Mouse (Mus musculus): ENCODE results near the gene Wnk1. TPM values are rescaled to one million over a fixed set of nuclear protein-coding genes. Genes with fewer than 3 reads are reported as not detected.

Gene Wnk1
- total and polyA plus RNA-seq, 2 experiments = 31.7 to 62.0 TPM

- TF ChIP-seq POLR2A (IDR thresholded peaks at IDR 0.05; ENCODE audit: extremely low read depth, insufficient read depth, low read length) (no peak), CTCF (IDR thresholded peaks at IDR 0.05; ENCODE audit: low read depth, low read length) (no peak)
- H3K27ac ChIP-seq (replicated peaks; ENCODE audit: insufficient read depth, low read depth, low read length) = no peak overlapping the region
These were observed 43.9 kb upstream of the Wnk1 start for GRCm38 (mm10) chr6:120082251-120082950.

GRCm38 (mm10) chr6:120081516-120081915, 43.0 kb upstream of the Wnk1 start:
- Histone ChIP-seq H3K4me3 (ENCODE audit: insufficient read depth, low read depth, low read length) (no peak overlapping the region), H3K79me2 (ENCODE audit: control insufficient read depth, insufficient read depth, low read length) (no peaks in the 10 kb centered on the region), H3K27ac (replicated peaks; ENCODE audit: insufficient read depth, low read depth, low read length) (no peak overlapping the region), H3K4me1 (ENCODE audit: control insufficient read depth, insufficient read depth, low read length) (no peaks in the 10 kb centered on the region), H3K27me3 (ENCODE audit: control insufficient read depth, insufficient read depth, low read length) (no peaks in the 10 kb centered on the region), H3K9ac (ENCODE audit: low read depth, low read length) (no peak overlapping the region), H3K36me3 (ENCODE audit: control insufficient read depth, insufficient read depth, low read length) (no peaks in the 10 kb centered on the region)
- TF ChIP-seq CTCF (IDR thresholded peaks at IDR 0.05; ENCODE audit: low read depth, low read length) (no peak), POLR2A (IDR thresholded peaks at IDR 0.05; ENCODE audit: extremely low read depth, insufficient read depth, low read length) (no peak)
- 79% methylated on average over 4 of the region's 4 CpGs for WGBS
- no peak for DNase-seq (ENCODE audit: extremely low read depth, low read depth, low spot score)

More at GRCm38 (mm10) chr6:120082251-120082950, 43.9 kb upstream of the Wnk1 start:
- Histone ChIP-seq H3K79me2 (ENCODE audit: control insufficient read depth, insufficient read depth, low read length) (no peaks in the 10 kb centered on the region), H3K4me3 (ENCODE audit: insufficient read depth, low read depth, low read length) (no peak overlapping the region), H3K27me3 (ENCODE audit: control insufficient read depth, insufficient read depth, low read length) (no peaks in the 10 kb centered on the region), H3K36me3 (ENCODE audit: control insufficient read depth, insufficient read depth, low read length) (no peaks in the 10 kb centered on the region), H3K4me1 (ENCODE audit: control insufficient read depth, insufficient read depth, low read length) (no peaks in the 10 kb centered on the region), H3K9ac (ENCODE audit: low read depth, low read length) (no peak overlapping the region)
- 95% methylated on average over 6 of the region's 6 CpGs for WGBS
- DNase-seq (ENCODE audit: extremely low read depth, low read depth, low spot score) = no peak

GRCm38 (mm10) chr6:120079547-120079946, 41.1 kb upstream of the Wnk1 start:
- no peak for TF ChIP-seq CTCF (IDR thresholded peaks at IDR 0.05; ENCODE audit: low read depth, low read length)
- Histone ChIP-seq H3K4me3 (ENCODE audit: insufficient read depth, low read depth, low read length) (no peak overlapping the region), H3K27me3 (ENCODE audit: control insufficient read depth, insufficient read depth, low read length) (no peaks in the 10 kb centered on the region), H3K79me2 (ENCODE audit: control insufficient read depth, insufficient read depth, low read length) (no peaks in the 10 kb centered on the region), H3K4me1 (ENCODE audit: control insufficient read depth, insufficient read depth, low read length) (no peaks in the 10 kb centered on the region), H3K9ac (ENCODE audit: low read depth, low read length) (no peak overlapping the region), H3K27ac (replicated peaks; ENCODE audit: insufficient read depth, low read depth, low read length) (no peak overlapping the region), H3K36me3 (ENCODE audit: control insufficient read depth, insufficient read depth, low read length) (no peaks in the 10 kb centered on the region)
- no peak for DNase-seq (ENCODE audit: extremely low read depth, low read depth, low spot score)
- WGBS = 84% methylated on average over 10 of the region's 10 CpGs

- TF ChIP-seq POLR2A (IDR thresholded peaks at IDR 0.05; ENCODE audit: extremely low read depth, insufficient read depth, low read length) (no peak), CTCF (IDR thresholded peaks at IDR 0.05; ENCODE audit: low read depth, low read length) (no peak)
- H3K27ac ChIP-seq (replicated peaks; ENCODE audit: insufficient read depth, low read depth, low read length) = no peak overlapping the region
These were observed 38.4 kb upstream of the Wnk1 start for GRCm38 (mm10) chr6:120076619-120077450.

GRCm38 (mm10) chr6:120072630-120073029, 34.2 kb upstream of the Wnk1 start:
- no peak for DNase-seq (ENCODE audit: extremely low read depth, low read depth, low spot score)
- no peak overlapping the region for H3K9ac ChIP-seq (ENCODE audit: low read depth, low read length)
- no peaks in the 10 kb centered on the region for H3K36me3 ChIP-seq (ENCODE audit: control insufficient read depth, insufficient read depth, low read length)
- WGBS = 88% methylated on average over 2 of the region's 2 CpGs
- no peak overlapping the region for H3K4me3 ChIP-seq (ENCODE audit: insufficient read depth, low read depth, low read length)
- TF ChIP-seq CTCF (IDR thresholded peaks at IDR 0.05; ENCODE audit: low read depth, low read length) (no peak), POLR2A (IDR thresholded peaks at IDR 0.05; ENCODE audit: extremely low read depth, insufficient read depth, low read length) (no peak)
- H3K27ac ChIP-seq (replicated peaks; ENCODE audit: insufficient read depth, low read depth, low read length) = no peak overlapping the region
- no peaks in the 10 kb centered on the region for H3K27me3 ChIP-seq (ENCODE audit: control insufficient read depth, insufficient read depth, low read length)
- H3K79me2 ChIP-seq (ENCODE audit: control insufficient read depth, insufficient read depth, low read length) = no peaks in the 10 kb centered on the region
- H3K4me1 ChIP-seq (ENCODE audit: control insufficient read depth, insufficient read depth, low read length) = no peaks in the 10 kb centered on the region

More at GRCm38 (mm10) chr6:120076619-120077450, 38.4 kb upstream of the Wnk1 start:
- Histone ChIP-seq H3K9ac (ENCODE audit: low read depth, low read length) (no peak overlapping the region), H3K36me3 (ENCODE audit: control insufficient read depth, insufficient read depth, low read length) (no peaks in the 10 kb centered on the region), H3K4me1 (ENCODE audit: control insufficient read depth, insufficient read depth, low read length) (no peaks in the 10 kb centered on the region), H3K4me3 (ENCODE audit: insufficient read depth, low read depth, low read length) (no peak overlapping the region), H3K79me2 (ENCODE audit: control insufficient read depth, insufficient read depth, low read length) (no peaks in the 10 kb centered on the region), H3K27me3 (ENCODE audit: control insufficient read depth, insufficient read depth, low read length) (no peaks in the 10 kb centered on the region)
- 92% methylated on average over 6 of the region's 6 CpGs for WGBS
- no peak for DNase-seq (ENCODE audit: extremely low read depth, low read depth, low spot score)

DNA sequence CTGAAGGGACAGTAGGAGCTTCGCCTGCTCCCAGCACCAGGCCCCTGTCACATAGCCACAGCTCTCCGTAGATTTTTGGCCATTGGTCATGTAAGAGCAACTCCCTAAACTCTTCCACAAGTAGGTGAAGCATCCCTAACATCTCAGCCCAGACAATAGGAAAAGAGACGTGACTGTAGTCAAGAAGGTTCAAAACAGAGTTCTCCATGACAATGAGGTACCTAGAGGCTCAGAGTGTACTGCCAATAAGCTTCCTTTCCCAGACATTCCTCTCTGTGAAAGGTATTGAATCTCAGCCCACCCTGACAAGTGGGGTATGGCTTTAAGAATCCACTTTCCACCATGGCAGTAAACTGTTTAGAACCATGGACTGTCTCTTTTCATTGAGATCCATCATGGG, 31.1 kb upstream of the Wnk1 start:
- 95% methylated on average over 3 of the region's 3 CpGs for WGBS
- no peaks in the 10 kb centered on the region for H3K27me3 ChIP-seq (ENCODE audit: control insufficient read depth, insufficient read depth, low read length)

More for the DNA sequence above, 31.1 kb upstream of the Wnk1 start:
- Histone ChIP-seq H3K36me3 (ENCODE audit: control insufficient read depth, insufficient read depth, low read length) (no peaks in the 10 kb centered on the region), H3K27ac (replicated peaks; ENCODE audit: insufficient read depth, low read depth, low read length) (no peak overlapping the region), H3K4me1 (ENCODE audit: control insufficient read depth, insufficient read depth, low read length) (no peaks in the 10 kb centered on the region), H3K9ac (ENCODE audit: low read depth, low read length) (no peak overlapping the region), H3K79me2 (ENCODE audit: control insufficient read depth, insufficient read depth, low read length) (no peaks in the 10 kb centered on the region), H3K4me3 (ENCODE audit: insufficient read depth, low read depth, low read length) (no peak overlapping the region)
- no peak for DNase-seq (ENCODE audit: extremely low read depth, low read depth, low spot score)
- no peak for TF ChIP-seq CTCF (IDR thresholded peaks at IDR 0.05; ENCODE audit: low read depth, low read length)
- TF ChIP-seq POLR2A (IDR thresholded peaks at IDR 0.05; ENCODE audit: extremely low read depth, insufficient read depth, low read length) = no peak
